Mouse (Mus musculus) bone marrow macrophage, adult 2 months (primary cell): ENCODE results near the gene Vsx2.

Source experiments
- CTCF ChIP-seq: IDR thresholded peaks from 2 replicates; pipeline ENCODE4 v1.5.1; 2012; ENCODE audit warnings: low read depth, mild to moderate bottlenecking, low read length, moderate library complexity
- POLR2A ChIP-seq: IDR thresholded peaks from 2 replicates; pipeline ENCODE4 v1.6.1; 2012; ENCODE audit warnings: mild to moderate bottlenecking, low read depth, low read length, borderline replicate concordance

GRCm38 (mm10) chr12:84555218-84555617 is 14.3 kb upstream of the Vsx2 start:
- TF ChIP-seq POLR2A (no peak), CTCF (no peak)
